Mouse (Mus musculus): Measurements from ENCODE around the gene Atxn10.

Gene Atxn10

DNA sequence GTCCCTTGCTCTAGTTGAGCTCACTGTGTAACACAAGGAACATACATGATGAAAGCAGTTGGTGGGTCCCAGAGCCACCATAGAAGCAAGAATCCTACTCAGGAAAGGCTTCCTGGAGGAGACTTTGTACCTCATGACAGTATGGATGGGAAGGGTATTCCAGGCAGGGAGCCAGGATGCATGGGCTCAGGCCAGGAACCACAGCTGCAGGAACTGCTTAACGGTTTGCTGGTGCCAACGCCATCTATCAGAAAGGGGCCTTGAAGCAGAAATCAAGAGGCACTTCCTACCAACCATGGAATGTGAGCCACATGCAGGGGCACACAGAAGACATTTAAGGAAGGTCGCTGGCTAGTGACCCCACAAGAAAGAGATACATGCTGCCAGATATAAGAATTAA is 138.7 kb downstream of the Atxn10 start:
- DNase-seq (ENCODE audit: low spot score), result no peak

DNA sequence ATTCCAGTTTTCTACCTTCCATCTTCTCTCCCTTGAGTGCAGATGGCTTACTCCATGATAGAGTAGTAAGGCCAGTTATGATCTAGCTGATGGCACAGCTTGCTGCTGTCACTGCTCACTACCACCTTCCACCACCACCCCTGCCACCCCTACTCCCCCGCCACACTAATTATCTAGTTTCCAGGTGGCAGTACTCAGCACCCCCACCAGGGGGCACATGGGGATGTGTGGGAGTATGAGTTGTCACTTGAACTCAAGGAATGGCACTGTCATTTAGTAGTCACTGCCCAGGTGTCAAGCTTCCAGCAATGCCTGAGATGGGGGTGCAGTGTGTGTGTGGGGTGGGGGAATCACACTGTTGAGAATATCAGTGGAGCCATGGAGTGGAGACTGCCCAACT is 141.5 kb downstream of the Atxn10 start:
- DNase-seq (ENCODE audit: low spot score), result no peak

DNA sequence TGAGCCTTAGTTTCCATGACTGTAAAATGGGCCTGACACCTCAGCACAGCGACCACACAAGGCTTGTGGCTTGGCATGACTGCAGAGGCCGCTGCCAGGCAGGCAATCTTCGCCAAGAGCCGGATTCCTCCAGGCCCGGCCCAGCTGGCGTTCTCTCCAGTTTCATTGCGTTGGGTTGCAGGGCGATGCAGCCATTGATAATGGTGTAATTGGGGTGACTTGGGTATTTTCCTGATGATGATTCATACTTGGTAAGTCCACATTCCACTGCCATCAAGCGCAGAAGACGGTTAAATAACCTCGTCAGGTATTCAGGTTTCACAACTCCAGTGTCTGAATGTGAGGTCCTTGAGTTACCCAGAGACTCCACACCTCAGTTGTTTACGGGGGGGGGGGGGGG is 143.3 kb downstream of the Atxn10 start:
- no peak for DNase-seq (ENCODE audit: low spot score)

DNA sequence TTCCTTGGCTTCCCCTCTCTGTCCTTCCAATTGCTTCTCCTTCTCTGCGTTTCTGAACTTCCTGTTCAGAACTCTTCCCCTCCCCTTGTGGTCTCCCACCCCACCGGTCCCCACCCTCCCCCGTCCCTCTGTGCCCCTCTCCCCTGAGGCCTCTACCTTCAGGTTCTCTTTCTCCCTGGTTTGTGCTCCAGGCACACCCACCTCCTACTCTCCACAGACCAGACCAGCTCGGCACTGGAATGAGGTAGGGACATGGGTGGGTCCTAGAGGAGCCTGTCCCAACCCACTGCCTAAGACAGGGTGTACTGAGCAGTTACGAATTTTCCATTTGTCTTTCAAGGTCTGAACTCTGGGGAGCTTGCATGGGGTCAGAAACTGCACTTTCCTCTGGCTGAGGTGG is 143.9 kb downstream of the Atxn10 start:
- DNase-seq (ENCODE audit: low spot score), result no peak

DNA sequence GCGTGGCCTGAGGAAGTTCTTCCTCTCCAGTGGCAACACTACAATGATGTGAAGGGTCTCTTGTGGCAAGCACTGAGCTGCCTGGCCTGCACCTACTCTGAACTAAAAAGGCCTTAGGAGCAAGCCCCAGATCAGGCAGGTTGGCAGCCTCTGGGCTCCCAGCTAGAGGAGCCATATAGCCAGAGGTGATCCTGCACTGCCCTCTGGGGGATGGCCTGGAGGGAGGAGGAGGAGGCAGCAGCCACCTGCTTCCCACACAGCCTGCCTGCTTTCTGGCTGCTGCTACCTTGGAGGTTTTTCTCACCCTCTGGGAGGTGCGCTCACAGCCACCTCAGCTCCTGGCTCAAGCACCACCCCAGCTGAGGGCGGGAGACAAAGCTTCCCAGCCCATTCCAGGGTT is 144.6 kb downstream of the Atxn10 start:
- DNase-seq (ENCODE audit: low spot score), result no peak

DNA sequence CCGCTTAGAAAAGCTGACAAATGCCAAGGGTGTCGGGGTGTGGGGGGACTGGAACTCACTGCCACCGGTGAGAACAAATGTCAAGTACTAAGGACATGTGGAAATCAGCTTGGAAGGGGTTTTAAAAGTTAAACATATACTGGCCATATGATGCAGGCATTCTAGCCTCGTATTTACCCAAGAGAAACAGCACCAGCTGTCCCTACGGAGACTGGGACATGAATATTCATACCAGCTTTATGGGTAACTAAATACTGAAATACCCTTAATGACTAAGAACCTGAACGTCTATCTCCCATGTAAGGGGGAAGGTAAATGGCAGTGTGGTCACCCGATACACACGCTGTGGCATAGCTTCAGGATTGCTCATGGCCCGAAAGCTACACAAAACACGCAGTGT is 152.9 kb downstream of the Atxn10 start:
- DNase-seq (ENCODE audit: low spot score), result no peak

DNA sequence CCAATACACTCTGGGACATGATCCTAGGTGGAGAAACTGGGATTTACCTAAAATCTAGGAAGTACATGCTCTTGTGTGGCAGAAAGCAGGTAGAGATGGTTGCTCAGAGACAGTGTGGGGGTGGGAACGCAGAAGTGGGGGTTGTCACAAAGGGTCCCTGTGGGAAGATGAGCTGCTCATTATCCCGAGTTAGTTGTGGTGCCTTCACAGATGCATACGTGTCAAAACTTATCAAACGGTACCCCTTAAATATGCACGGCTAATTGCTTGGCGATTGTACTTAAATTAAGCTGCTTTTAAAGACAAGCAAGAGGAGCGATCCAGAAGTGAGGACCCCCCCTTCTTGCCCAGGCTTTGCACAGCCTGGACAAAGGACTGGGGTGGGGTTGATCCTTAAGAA is 153.7 kb downstream of the Atxn10 start:
- no peak for DNase-seq (ENCODE audit: low spot score)

DNA sequence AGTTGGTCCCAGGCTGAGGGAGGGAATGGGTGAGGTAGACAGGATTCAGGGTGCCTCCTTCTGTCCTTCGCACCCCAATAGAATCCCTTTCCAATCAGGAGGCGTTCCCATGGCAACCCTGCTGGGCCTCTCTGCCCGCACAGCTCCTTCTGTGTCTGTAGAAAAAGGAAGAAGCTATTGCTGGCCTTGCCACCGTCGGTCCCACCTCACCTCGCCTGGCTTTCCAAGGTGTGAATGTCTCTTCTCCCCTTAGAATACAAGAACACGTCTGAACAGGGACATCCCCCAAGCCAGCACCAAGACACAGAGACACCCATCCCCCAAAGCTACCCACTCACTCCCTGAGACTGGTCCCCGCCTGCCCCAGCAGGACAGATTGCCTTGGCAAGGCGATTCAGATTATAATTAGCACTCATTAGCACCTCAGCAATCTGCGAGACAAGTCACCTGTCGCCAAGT is 158.1 kb downstream of the Atxn10 start:
- DNase-seq (ENCODE audit: low spot score), result no peak

DNA sequence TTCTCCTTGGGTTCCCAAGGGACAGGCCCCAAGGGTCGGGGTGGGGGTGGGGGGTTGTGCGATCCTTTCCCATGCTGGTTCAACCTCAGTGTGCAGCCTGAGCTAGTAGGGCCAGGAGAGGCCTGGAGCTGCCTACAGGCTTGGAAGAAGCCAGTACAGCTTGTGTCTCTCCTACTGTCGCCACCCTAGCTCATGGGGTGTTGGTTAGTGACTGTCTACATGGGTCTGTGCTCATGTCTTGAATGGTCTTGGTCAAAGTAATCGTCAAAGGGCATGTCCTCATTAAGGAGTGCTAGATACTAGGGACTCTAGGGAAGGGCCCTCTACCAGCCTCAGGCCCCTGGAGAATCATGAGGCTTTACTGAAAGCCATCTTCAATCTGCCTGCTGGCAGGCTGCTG is 161.5 kb downstream of the Atxn10 start:
- no peak for DNase-seq (ENCODE audit: low spot score)

DNA sequence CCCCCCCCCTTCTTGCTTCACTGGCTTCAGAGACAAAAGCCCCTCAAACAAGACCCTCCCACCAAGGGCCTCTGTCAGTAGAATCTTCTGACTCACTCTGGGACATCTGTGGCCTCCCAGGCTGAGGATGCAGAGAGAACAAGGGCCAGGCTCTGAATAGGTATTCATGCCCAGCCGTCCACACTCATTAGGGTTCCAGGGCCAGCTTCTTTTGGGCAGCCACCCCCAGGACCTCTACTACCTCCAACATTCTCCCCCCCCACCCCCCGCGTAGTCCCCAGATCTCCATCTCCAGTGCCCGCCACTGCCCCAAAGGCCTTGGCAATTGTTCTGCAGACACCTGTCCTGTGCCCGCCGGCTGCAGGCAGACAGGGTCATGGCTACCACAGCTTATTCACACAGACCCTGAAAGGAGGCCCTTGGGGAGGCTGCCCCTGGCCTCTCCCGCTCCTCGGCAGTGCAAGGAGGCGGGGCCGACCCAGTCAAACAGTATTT is 162.0 kb downstream of the Atxn10 start:
- no peak for DNase-seq (ENCODE audit: low spot score)

DNA sequence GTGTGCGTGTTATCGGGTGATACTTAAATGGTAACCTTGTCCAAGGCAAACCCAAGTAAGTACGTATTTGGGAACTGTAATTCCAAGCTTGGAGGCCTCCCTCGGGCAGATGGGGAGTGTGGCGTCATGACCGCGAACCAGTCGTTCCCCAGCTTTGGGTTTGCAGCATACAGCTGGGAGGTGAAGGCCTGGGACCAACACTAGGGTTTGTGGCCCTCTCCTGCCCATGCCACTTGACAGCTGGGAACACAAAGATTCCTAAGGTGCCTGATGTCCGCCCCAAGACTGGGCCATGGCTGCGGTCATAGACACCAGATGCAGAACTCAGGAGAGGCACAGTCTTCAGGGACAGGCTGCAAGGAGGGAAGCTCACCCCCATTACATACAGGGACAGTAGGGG is 164.2 kb downstream of the Atxn10 start:
- DNase-seq (ENCODE audit: low spot score), result no peak

DNA sequence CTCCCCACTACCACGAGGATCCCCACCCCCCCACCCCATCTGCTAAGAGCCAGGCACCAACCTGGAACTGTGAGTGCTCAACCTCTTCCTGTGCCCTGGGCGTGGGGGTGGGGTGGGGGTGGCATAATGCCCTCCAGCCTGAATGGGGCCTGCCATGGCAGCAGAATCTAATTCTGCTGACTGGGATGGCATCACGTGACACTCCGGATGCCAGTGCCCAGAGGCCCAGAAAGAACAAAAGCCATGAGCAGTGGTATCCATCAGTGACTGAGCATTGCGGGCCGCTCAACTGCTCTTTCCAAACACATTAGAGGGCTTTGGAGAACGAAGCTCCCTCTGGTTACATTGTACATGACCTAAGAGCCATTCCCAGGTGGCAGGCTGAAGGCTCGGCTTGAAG is 167.1 kb downstream of the Atxn10 start, which contains the start of gene 7530416G11Rik:
7530416G11Rik (minus strand) TSS at position 101 of the 400 bp plus-strand sequence.
- no peak for DNase-seq (ENCODE audit: low spot score)

DNA sequence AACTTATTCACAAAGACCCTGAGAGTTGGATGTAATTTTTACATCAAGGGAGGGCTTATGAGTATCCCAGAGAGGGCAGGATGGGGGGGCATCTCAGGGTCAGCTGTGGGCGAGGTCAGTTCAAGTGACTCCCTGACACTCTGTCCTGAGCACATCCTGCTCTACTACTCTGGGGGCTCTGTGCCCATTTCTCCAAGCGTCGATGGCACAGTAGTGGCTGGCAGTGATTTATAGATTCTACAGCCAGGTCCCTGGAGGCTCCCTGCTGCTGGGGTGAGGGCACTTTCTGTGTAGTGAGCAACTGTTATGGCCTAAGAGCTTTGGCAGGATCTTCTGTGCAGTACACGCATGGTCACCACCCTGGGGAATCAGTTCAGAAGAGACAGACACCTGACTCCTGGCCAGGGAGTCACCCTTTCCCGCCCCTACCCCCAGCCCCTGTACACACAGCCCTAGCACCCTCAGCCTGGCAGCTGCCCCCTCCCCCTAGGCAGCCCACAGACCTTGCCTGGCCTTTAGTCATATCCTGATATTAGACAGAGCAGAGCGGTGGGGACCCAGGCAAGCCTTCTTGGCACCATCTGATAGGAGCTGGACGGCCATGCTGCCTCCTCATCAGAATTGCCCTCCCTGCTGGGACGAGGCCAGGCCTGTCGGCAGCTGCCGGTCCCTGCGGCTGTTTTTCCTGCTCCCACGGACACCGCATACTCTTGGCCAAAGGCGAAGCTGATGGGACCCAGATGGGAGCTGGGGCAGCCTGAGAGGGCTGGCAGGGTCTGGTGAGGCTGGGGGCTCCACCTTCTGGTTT is 169.3 kb downstream of the Atxn10 start:
- peak; percentile 34 for DNase-seq (ENCODE audit: low spot score)

DNA sequence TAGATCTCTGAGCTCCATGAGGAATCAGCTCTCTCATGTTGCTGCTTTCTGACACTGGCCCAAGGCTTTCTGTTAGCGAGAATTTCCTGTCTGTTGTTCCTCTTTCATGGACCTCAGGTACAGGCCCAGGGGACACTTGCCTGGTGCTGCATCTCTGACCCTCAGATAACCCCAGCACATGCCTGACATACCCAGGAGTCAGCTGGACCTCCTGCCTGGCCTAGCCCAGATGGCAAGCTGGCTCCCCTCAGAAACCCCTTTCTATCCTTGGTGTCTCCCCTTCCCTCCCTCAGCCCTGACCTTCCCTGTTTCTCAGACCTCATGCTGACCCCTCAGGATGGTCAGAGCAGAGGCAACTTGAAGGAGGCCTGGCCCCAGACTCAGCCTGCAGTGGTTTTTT is 170.6 kb downstream of the Atxn10 start:
- DNase-seq (ENCODE audit: low spot score), result no peak

DNA sequence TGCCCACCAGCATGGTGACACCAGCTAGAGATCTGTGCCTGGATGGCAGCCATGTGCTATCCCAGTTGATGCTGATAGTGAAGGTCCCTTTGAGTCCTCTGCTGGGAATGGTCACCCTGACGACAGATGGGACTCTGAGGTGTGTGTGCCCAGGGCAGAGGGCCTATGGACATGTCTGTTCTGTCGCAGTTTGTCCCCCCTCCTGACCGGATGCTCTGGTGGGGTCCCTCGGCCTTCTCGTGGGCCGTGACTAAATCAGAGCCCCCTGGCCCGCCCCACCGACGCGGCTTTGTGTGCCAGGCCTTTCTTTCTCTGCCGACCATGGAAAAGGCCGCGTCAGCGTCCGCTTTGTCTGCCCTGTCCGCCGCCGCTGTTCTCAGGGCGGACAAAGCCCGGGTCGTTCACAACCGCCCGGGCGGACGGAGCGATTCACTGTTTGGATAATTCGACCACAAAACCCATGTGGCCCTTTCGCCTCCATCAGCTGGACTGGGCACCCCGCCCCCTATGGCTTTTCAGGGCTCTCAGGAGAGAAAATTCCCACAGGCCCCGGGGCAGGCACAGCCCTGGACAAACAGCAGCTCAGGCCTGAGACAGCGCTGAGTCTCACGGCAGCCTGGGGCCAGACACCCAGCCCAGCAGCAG is 171.4 kb downstream of the Atxn10 start:
- no peak for DNase-seq (ENCODE audit: low spot score)
